Mouse (Mus musculus): ENCODE data around the gene Itgad. TPM values are rescaled to one million over a fixed set of nuclear protein-coding genes. Genes with fewer than 3 reads are reported as not detected.

The Itgad gene
- not detected in 2 replicates for polyA plus RNA-seq (2016; fragmentation: Nextera tagmentation; extraction: Ambion mirVana)

GRCm38 (mm10) chr7:128154076-128154475 lies at the start of gene Itgad:
Gene Itgad (plus strand): TSS chr7:128154376.
- 95% methylated on average over 21 of the region's 21 CpGs for WGBS

GRCm38 (mm10) chr7:128105246-128105645 lies 48.9 kb upstream of the Itgad start:
- H3K9me3 ChIP-seq = no peaks in the 10 kb centered on the region
- H3K4me3 ChIP-seq = no peak overlapping the region
- 75% methylated on average over 4 of the region's 4 CpGs for WGBS

More at GRCm38 (mm10) chr7:128154076-128154475, at the start of gene Itgad:
- DNase-seq (ENCODE audit: extremely low spot score, low spot score) = no peak
- no peaks in the 10 kb centered on the region for H3K27me3 ChIP-seq (ENCODE audit: poor library complexity, severe bottlenecking)
- no peak within 1 kb of the TSS for H3K27ac ChIP-seq
- H3K9me3 ChIP-seq = no peaks in the 10 kb centered on the region
- H3K4me3 ChIP-seq = no peak within 1 kb of the TSS
- H3K4me1 ChIP-seq = no peaks in the 10 kb centered on the region
- H3K36me3 ChIP-seq (replicated peaks) = no peaks in the 10 kb centered on the region

GRCm38 (mm10) chr7:128107462-128107861 lies 46.7 kb upstream of the Itgad start:
- Histone ChIP-seq H3K27me3 (ENCODE audit: poor library complexity, severe bottlenecking) (no peaks in the 10 kb centered on the region), H3K36me3 (replicated peaks) (no peaks in the 10 kb centered on the region), H3K27ac (no peak overlapping the region), H3K4me1 (no peaks in the 10 kb centered on the region), H3K4me3 (no peak overlapping the region), H3K9me3 (no peaks in the 10 kb centered on the region)
- DNase-seq (ENCODE audit: extremely low spot score, low spot score) = no peak
- WGBS = 92% methylated on average over 7 of the region's 7 CpGs

More at GRCm38 (mm10) chr7:128105246-128105645, 48.9 kb upstream of the Itgad start:
- H3K27me3 ChIP-seq (ENCODE audit: poor library complexity, severe bottlenecking) = no peaks in the 10 kb centered on the region
- H3K27ac ChIP-seq = no peak overlapping the region
- no peaks in the 10 kb centered on the region for H3K36me3 ChIP-seq (replicated peaks)
- DNase-seq (ENCODE audit: extremely low spot score, low spot score) = no peak
- no peaks in the 10 kb centered on the region for H3K4me1 ChIP-seq

GRCm38 (mm10) chr7:128110314-128110713 lies 43.9 kb upstream of the Itgad start:
- Histone ChIP-seq H3K4me1 (no peaks in the 10 kb centered on the region), H3K36me3 (replicated peaks) (no peaks in the 10 kb centered on the region), H3K9me3 (no peaks in the 10 kb centered on the region), H3K27ac (no peak overlapping the region), H3K4me3 (no peak overlapping the region), H3K27me3 (ENCODE audit: poor library complexity, severe bottlenecking) (no peaks in the 10 kb centered on the region)
- WGBS = 71% methylated on average over 2 of the region's 2 CpGs
- DNase-seq (ENCODE audit: extremely low spot score, low spot score) = no peak

- DNase-seq (ENCODE audit: extremely low spot score, low spot score) = no peak
- 91% methylated on average over 11 of the region's 11 CpGs for WGBS
Observed at GRCm38 (mm10) chr7:128112131-128112530, 42.0 kb upstream of the Itgad start.

GRCm38 (mm10) chr7:128114371-128115105 lies 39.6 kb upstream of the Itgad start:
- H3K4me1 ChIP-seq = no peaks in the 10 kb centered on the region
- H3K36me3 ChIP-seq (replicated peaks) = no peaks in the 10 kb centered on the region
- H3K9me3 ChIP-seq = no peaks in the 10 kb centered on the region
- no peak overlapping the region for H3K4me3 ChIP-seq
- DNase-seq (ENCODE audit: extremely low spot score, low spot score) = no peak
- H3K27ac ChIP-seq = no peak overlapping the region
- H3K27me3 ChIP-seq (ENCODE audit: poor library complexity, severe bottlenecking) = no peaks in the 10 kb centered on the region
- WGBS = 94% methylated on average over 11 of the region's 11 CpGs

More at GRCm38 (mm10) chr7:128112131-128112530, 42.0 kb upstream of the Itgad start:
- no peak overlapping the region for H3K27ac ChIP-seq
- H3K4me1 ChIP-seq = no peaks in the 10 kb centered on the region
- H3K27me3 ChIP-seq (ENCODE audit: poor library complexity, severe bottlenecking) = no peaks in the 10 kb centered on the region
- H3K4me3 ChIP-seq = no peak overlapping the region
- no peaks in the 10 kb centered on the region for H3K9me3 ChIP-seq
- H3K36me3 ChIP-seq (replicated peaks) = no peaks in the 10 kb centered on the region

- Histone ChIP-seq H3K9me3 (no peaks in the 10 kb centered on the region), H3K4me1 (no peaks in the 10 kb centered on the region), H3K27ac (no peak overlapping the region), H3K36me3 (replicated peaks) (no peaks in the 10 kb centered on the region), H3K4me3 (no peak overlapping the region), H3K27me3 (ENCODE audit: poor library complexity, severe bottlenecking) (no peaks in the 10 kb centered on the region)
- 80% methylated on average over 5 of the region's 5 CpGs for WGBS
- no peak for DNase-seq (ENCODE audit: extremely low spot score, low spot score)
Observed at GRCm38 (mm10) chr7:128115211-128115958, 38.8 kb upstream of the Itgad start.

- WGBS = 91% methylated on average over 5 of the region's 5 CpGs
- Histone ChIP-seq H3K36me3 (replicated peaks) (no peaks in the 10 kb centered on the region), H3K9me3 (no peaks in the 10 kb centered on the region), H3K4me1 (no peaks in the 10 kb centered on the region), H3K4me3 (no peak overlapping the region), H3K27me3 (ENCODE audit: poor library complexity, severe bottlenecking) (no peaks in the 10 kb centered on the region), H3K27ac (no peak overlapping the region)
- no peak for DNase-seq (ENCODE audit: extremely low spot score, low spot score)
Observed at GRCm38 (mm10) chr7:128116396-128116795, 37.8 kb upstream of the Itgad start.

GRCm38 (mm10) chr7:128119726-128120490 lies 34.3 kb upstream of the Itgad start:
- WGBS = 88% methylated on average over 6 of the region's 6 CpGs
- DNase-seq (ENCODE audit: extremely low spot score, low spot score) = no peak

GRCm38 (mm10) chr7:128128741-128129720 lies 25.1 kb upstream of the Itgad start, which contains the start of gene Itgax:
Gene Itgax (plus strand): TSS chr7:128129547.
- no peak for DNase-seq (ENCODE audit: extremely low spot score, low spot score)
- Histone ChIP-seq H3K27me3 (ENCODE audit: poor library complexity, severe bottlenecking) (no peaks in the 10 kb centered on the region), H3K27ac (no peak within 1 kb of the TSS), H3K36me3 (replicated peaks) (no peaks in the 10 kb centered on the region), H3K4me1 (no peaks in the 10 kb centered on the region), H3K9me3 (no peaks in the 10 kb centered on the region), H3K4me3 (no peak within 1 kb of the TSS)
- WGBS = 86% methylated on average over 8 of the region's 8 CpGs

More at GRCm38 (mm10) chr7:128119726-128120490, 34.3 kb upstream of the Itgad start:
- H3K27ac ChIP-seq = no peak overlapping the region
- no peaks in the 10 kb centered on the region for H3K36me3 ChIP-seq (replicated peaks)
- H3K4me1 ChIP-seq = no peaks in the 10 kb centered on the region
- no peak overlapping the region for H3K4me3 ChIP-seq
- no peaks in the 10 kb centered on the region for H3K27me3 ChIP-seq (ENCODE audit: poor library complexity, severe bottlenecking)
- no peaks in the 10 kb centered on the region for H3K9me3 ChIP-seq

GRCm38 (mm10) chr7:128132148-128132547 lies 22.0 kb upstream of the Itgad start:
- Histone ChIP-seq H3K27ac (no peak overlapping the region), H3K36me3 (replicated peaks) (no peaks in the 10 kb centered on the region), H3K9me3 (no peaks in the 10 kb centered on the region), H3K4me1 (no peaks in the 10 kb centered on the region), H3K27me3 (ENCODE audit: poor library complexity, severe bottlenecking) (no peaks in the 10 kb centered on the region), H3K4me3 (no peak overlapping the region)
- DNase-seq (ENCODE audit: extremely low spot score, low spot score) = no peak
- 91% methylated on average over 5 of the region's 5 CpGs for WGBS

- H3K27ac ChIP-seq = no peak overlapping the region
- 80% methylated on average over 2 of the region's 2 CpGs for WGBS
- no peak overlapping the region for H3K4me3 ChIP-seq
- no peaks in the 10 kb centered on the region for H3K27me3 ChIP-seq (ENCODE audit: poor library complexity, severe bottlenecking)
- no peak for DNase-seq (ENCODE audit: extremely low spot score, low spot score)
- H3K9me3 ChIP-seq = no peaks in the 10 kb centered on the region
- H3K36me3 ChIP-seq (replicated peaks) = no peaks in the 10 kb centered on the region
- no peaks in the 10 kb centered on the region for H3K4me1 ChIP-seq
Observed at GRCm38 (mm10) chr7:128133596-128133995, 20.6 kb upstream of the Itgad start.

Measured in forebrain, embryonic 10.5 days (tissue).